Mouse (Mus musculus) liver, postnatal 0 days (tissue): ENCODE results near the gene Arl4a. TPM values are rescaled to one million over a fixed set of nuclear protein-coding genes. Genes with fewer than 3 reads are reported as not detected.

ENCODE experiments used
- ATAC-seq: fragments of 200-750 bp; cut with Nextera tagmentation; 2 replicates; pipeline ENCODE4 v1.8.0; 2017; ENCODE audit warnings: mild to moderate bottlenecking, moderate library complexity
- DNase-seq: peaks from one replicate; pipeline ENCODE4 v3.0.0-alpha.2; 2016
- H3K27ac ChIP-seq: fragments of 300-500 bp; sonication (generic); 2 replicates; pipeline ENCODE4 v1.5.1; 2014; ENCODE audit warnings: antibody characterized with exemption, moderate library complexity, mild to moderate bottlenecking, low read depth
- H3K27me3 ChIP-seq: fragments of 300-500 bp; sonication (generic); 2 replicates; pipeline ENCODE4 v1.6.1; 2014; ENCODE audit warnings: low read length, control low read depth, mixed read lengths; ENCODE audit not compliant: insufficient read depth
- H3K36me3 ChIP-seq: fragments of 300-500 bp; sonication (generic); replicated peaks from 2 replicates; pipeline ENCODE4 v1.6.1; 2014; ENCODE audit warnings: mild to moderate bottlenecking, control low read depth, low read length, moderate library complexity, mixed read lengths; ENCODE audit not compliant: insufficient read depth
- H3K4me1 ChIP-seq: fragments of 300-500 bp; sonication (generic); 2 replicates; pipeline ENCODE4 v1.6.1; 2014; ENCODE audit warnings: antibody characterized with exemption, mild to moderate bottlenecking, control low read depth; ENCODE audit not compliant: insufficient read depth
- H3K4me2 ChIP-seq: fragments of 300-500 bp; sonication (generic); 2 replicates; pipeline ENCODE4 v1.6.1; 2014; ENCODE audit warnings: low read depth, mild to moderate bottlenecking, low read length, moderate library complexity, mixed read lengths
- H3K4me3 ChIP-seq: fragments of 300-500 bp; sonication (generic); 2 replicates; pipeline ENCODE4 v1.5.1; 2014; ENCODE audit warnings: low read depth, low read length
- H3K9ac ChIP-seq: fragments of 300-500 bp; sonication (generic); replicated peaks from 2 replicates; pipeline ENCODE4 v1.6.1; 2014; ENCODE audit warnings: mild to moderate bottlenecking, moderate library complexity
- H3K9me3 ChIP-seq: fragments of 300-500 bp; sonication (generic); 2 replicates; pipeline ENCODE4 v1.6.1; 2016; ENCODE audit warnings: mild to moderate bottlenecking, control low read depth, low read length, mixed read lengths
- CTCF ChIP-seq: sonication (generic); IDR thresholded peaks from 2 replicates; pipeline ENCODE4 v1.5.1; 2016; ENCODE audit warnings: antibody characterized with exemption, low read depth
- EP300 ChIP-seq: IDR thresholded peaks from 2 replicates; pipeline ENCODE4 v1.6.1; 2016; ENCODE audit warnings: antibody characterized with exemption, low read depth, mild to moderate bottlenecking
- WGBS: fragments of 180-500 bp; shearing (Covaris S2); extraction: QIAGEN DNeasy Blood & Tissue Kit; methylation state at CpG from one replicate; pipeline ENCODE4 v1.1.7; 2014; ENCODE audit not compliant: insufficient replicate concordance; 5-methylcytosine and 5-hydroxymethylcytosine counted together
- polyA plus RNA-seq: library from polyadenylated mRNA; unstranded; fragments of >200 nt; fragmentation: Nextera tagmentation; extraction: Ambion mirVana; gene quantifications from 2 replicates; pipeline ENCODE4 v1.2.1, GENCODE M21; 2015

Arl4a gene
- polyA plus RNA-seq, 1 experiment from 2014 or later = 59.9 TPM

DNA sequence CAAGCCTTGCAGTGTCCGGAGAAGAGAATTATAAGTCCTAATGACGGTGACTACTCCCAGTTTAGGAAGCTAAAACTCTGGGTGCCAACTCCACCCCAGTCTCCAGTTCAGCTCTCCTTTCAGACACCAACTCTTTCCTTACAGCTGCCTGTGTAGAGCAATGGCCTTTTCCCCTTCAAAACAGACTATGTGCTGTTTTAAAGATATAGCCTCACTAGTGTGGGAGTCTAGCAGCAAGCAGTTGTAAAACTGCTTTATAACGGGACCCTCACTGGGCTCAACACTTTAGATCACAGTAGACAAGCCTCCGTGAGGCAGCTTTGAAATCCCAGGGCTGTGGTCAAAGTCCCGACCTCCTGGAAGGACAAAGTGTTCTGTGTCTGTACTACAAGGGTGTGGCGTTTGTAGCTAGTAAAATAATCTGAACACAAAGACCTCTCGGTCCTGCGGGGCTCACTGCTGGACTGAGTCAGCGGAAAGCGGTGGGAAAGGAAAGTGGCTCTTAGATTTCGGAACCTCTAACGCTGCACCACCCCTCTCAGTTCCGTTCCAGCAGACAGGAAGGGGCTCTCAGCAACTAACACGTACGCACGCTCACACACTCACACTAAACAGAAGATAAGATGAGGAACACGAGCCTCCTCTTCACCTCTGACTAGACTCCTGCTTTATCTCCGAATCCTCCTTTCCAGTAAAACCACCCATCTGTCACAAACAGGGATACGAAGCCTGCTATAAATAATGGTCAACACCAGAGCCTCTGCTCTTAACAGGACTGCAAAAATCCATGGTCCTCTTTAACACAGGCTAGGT is 21.0 kb downstream of the Arl4a start:
- peak overlapping the region; percentile 84 for H3K27ac ChIP-seq

GRCm38 (mm10) chr12:40016068-40016467 is 21.8 kb downstream of the Arl4a start:
- H3K27me3 ChIP-seq = no peaks in the 10 kb centered on the region
- no peak overlapping the region for H3K9ac ChIP-seq
- DNase-seq (no peak), ATAC-seq (no peak)
- H3K4me2 ChIP-seq = no peak overlapping the region
- TF ChIP-seq CTCF = no peak
- TF ChIP-seq EP300 = no peak
- peak overlapping the region; percentile 84 for H3K27ac ChIP-seq
- no peak overlapping the region for H3K4me3 ChIP-seq
- H3K4me1 ChIP-seq = peaks cover 17% of the 10 kb centered on the region
- H3K9me3 ChIP-seq = no peaks in the 10 kb centered on the region
- H3K36me3 ChIP-seq = no peaks in the 10 kb centered on the region
- WGBS = 82% methylated on average over 9 of the region's 9 CpGs

More for the DNA sequence above, 21.0 kb downstream of the Arl4a start:
- WGBS = 15% methylated on average over 19 of the region's 19 CpGs
- H3K9ac ChIP-seq = peak overlapping the region; percentile 50
- H3K4me2 ChIP-seq = peak overlapping the region; percentile 69
- ATAC-seq (peak; percentile 89), DNase-seq (peak; percentile 57)
- peak overlapping the region; percentile 35 for H3K4me3 ChIP-seq
- no peak for TF ChIP-seq CTCF
- peak; percentile 72; the same call in 1 of the 2 replicates for TF ChIP-seq EP300
- H3K4me1 ChIP-seq = peaks cover 17% of the 10 kb centered on the region
- H3K9me3 ChIP-seq = no peaks in the 10 kb centered on the region
- no peaks in the 10 kb centered on the region for H3K36me3 ChIP-seq
- no peaks in the 10 kb centered on the region for H3K27me3 ChIP-seq

DNA sequence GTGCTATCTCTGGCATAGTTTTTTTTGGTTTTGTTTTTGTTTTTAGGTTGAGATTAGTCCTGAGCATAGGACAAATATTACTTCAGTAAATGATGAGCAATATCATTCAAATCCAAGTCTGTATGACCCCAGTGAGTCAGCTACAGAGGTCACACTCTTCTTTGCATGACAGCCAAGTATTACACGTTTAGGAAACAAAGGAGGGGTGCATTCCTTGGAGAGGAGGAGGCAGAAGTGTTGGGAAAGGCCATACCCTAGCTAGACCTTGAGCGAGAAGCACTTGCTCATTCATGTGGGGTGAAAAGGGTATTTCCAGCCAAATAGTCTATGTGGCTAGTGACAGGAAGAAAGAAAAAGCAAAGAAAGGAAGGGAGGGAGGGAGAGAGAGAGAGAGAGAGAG is 28.0 kb downstream of the Arl4a start:
- ATAC-seq (no peak), DNase-seq (no peak)
- Histone ChIP-seq H3K4me1 (no peaks in the 10 kb centered on the region), H3K4me2 (no peak overlapping the region), H3K27me3 (no peaks in the 10 kb centered on the region), H3K4me3 (no peak overlapping the region), H3K27ac (no peak overlapping the region), H3K9me3 (no peaks in the 10 kb centered on the region), H3K36me3 (no peaks in the 10 kb centered on the region), H3K9ac (no peak overlapping the region)
- TF ChIP-seq EP300 = no peak
- no peak for TF ChIP-seq CTCF
- 58% methylated on average over 2 of the region's 2 CpGs for WGBS

DNA sequence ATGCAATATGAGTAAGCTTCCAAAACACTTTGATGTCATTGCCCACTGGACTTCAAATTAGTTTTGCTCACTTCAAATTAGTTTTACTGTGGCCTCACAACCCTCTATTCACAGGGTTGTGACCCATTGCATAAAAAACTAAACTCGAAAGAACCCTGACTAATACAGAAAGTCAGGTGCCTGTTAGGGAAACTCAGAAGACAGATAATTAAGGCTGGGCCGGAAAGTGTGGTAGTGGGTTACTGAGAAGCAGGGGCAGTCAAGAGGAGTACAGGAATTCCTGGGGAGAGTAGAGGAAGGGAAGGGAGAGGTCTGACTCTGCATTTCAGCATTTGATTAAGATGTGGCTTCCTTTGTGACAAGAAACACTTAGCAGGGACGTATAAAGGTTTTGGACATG is 29.4 kb downstream of the Arl4a start:
- no peak overlapping the region for H3K4me2 ChIP-seq
- WGBS = 53% methylated on average over 3 of the region's 3 CpGs
- no peaks in the 10 kb centered on the region for H3K9me3 ChIP-seq
- TF ChIP-seq CTCF (no peak), EP300 (no peak)
- H3K36me3 ChIP-seq = no peaks in the 10 kb centered on the region
- no peak overlapping the region for H3K27ac ChIP-seq
- no peak overlapping the region for H3K4me3 ChIP-seq
- no peaks in the 10 kb centered on the region for H3K4me1 ChIP-seq
- no peak for ATAC-seq
- no peaks in the 10 kb centered on the region for H3K27me3 ChIP-seq
- DNase-seq = no peak
- H3K9ac ChIP-seq = no peak overlapping the region

- ATAC-seq = no peak
- Histone ChIP-seq H3K27ac (no peak overlapping the region), H3K36me3 (no peaks in the 10 kb centered on the region), H3K4me2 (no peak overlapping the region), H3K4me1 (no peaks in the 10 kb centered on the region), H3K9ac (no peak overlapping the region), H3K4me3 (no peak overlapping the region), H3K9me3 (no peaks in the 10 kb centered on the region), H3K27me3 (no peaks in the 10 kb centered on the region)
- TF ChIP-seq CTCF (no peak), EP300 (no peak)
- 73% methylated on average over 2 of the region's 2 CpGs for WGBS
- no peak for DNase-seq
Measured at GRCm38 (mm10) chr12:40004766-40005165, 33.1 kb downstream of the Arl4a start.

DNA sequence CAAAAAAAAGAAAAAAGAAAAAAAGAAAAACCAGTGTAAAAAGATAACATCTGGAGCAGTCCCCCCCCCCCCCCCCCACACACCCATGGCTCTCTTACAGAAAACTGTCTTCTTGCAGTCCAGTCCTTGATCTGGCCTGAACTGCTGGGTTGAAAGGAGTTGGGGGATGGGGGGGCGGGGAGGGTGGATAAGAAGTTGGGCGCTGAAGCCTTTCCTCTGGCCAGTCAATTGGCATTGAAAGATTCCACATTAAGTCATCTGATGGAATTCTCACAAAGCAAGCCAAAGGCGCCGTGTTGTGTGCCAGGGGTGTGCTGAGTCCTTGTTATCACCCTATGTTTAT is 39.0 kb downstream of the Arl4a start:
- DNase-seq = no peak
- peak overlapping the region; percentile 38; the same call in 1 of the 2 replicates for H3K4me2 ChIP-seq
- peaks cover 9% of the 10 kb centered on the region for H3K4me1 ChIP-seq
- no peaks in the 10 kb centered on the region for H3K27me3 ChIP-seq
- ATAC-seq = no peak
- no peak overlapping the region for H3K4me3 ChIP-seq
- no peak overlapping the region for H3K27ac ChIP-seq
- no peak overlapping the region for H3K9ac ChIP-seq
- no peaks in the 10 kb centered on the region for H3K36me3 ChIP-seq
- no peak for TF ChIP-seq CTCF
- no peak for TF ChIP-seq EP300
- WGBS = 61% methylated on average over 4 of the region's 4 CpGs
- H3K9me3 ChIP-seq = no peaks in the 10 kb centered on the region
